Mouse (Mus musculus): Measurements from ENCODE around the gene Nrip1. TPM values are rescaled to one million over a fixed set of nuclear protein-coding genes. Genes with fewer than 3 reads are reported as not detected.

Gene Nrip1
- total RNA-seq (2014; rRNA removed) (31.0 and 40.9 TPM in 2 replicates), polyA plus RNA-seq (2015; fragmentation: Nextera tagmentation; extraction: Ambion mirVana) (30.0 and 34.8 TPM in 2 replicates)

DNA sequence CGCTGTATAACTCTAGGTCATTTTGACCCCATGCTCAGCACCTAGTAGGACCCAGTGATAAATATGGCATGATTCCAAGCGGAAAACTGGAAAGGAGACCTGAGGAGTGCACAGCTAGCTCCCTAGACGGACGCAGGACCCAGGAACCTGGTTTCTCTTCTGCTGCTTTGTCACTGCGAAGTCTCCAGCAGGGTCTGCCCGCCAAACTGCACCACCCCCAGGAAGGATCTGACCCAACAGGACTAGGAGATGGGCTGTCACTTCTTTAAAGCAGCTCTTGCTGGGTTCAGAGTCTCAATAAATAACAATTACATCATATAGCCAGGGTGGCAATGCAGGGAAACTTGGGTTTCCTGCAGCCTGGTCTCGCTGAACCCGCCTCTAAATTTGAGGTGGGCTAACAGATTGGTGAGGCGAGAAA, at the start of gene Nrip1:
Gene Nrip1, minus strand, starts transcription at position 157 of the 421 bp plus-strand sequence.
- Histone ChIP-seq H3K9me3 (ENCODE audit: low read length) (no peaks in the 10 kb centered on the region), H3K36me3 (ENCODE audit: insufficient read depth) (no peaks in the 10 kb centered on the region), H3K27me3 (ENCODE audit: insufficient read depth, low read length) (no peaks in the 10 kb centered on the region), H3K4me1 (ENCODE audit: insufficient read depth) (0 out of 2 replicates have a peak, but pooled peaks cover 4% of the 10 kb centered on the region), H3K4me2 (ENCODE audit: low read depth) (peak within 1 kb of the TSS; percentile 52), H3K27ac (ENCODE audit: low read depth, low read length) (peak within 1 kb of the TSS; percentile 96), H3K9ac (peak within 1 kb of the TSS; percentile 90), H3K4me3 (ENCODE audit: low read depth, low read length) (peak within 1 kb of the TSS; percentile 84)
- no peak; the same call in 1 of the 2 replicates for TF ChIP-seq CTCF (IDR thresholded peaks at IDR 0.05; ENCODE audit: low read depth)
- 1% methylated on average over 9 of the region's 9 CpGs for WGBS
- DNase-seq = peak; percentile 77
- peak; percentile 22 for ATAC-seq

DNA sequence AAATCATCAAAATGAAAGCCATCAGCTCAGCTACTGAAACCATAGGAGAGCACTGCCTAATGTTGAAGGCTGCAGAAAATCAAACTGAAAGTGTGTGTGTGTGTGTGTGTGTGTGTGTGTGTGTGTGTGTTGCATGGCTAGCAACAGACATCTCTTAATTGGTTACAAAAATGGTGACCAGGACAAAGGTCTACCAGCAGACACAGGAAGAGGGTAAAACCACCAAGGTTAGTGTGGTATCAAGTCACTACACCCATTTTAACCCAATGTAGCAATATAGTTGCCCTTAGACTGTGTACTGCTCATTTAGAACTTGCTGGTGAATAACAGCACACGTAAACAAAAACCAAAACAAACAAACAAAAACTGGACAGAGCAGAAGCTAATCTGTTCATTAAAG, 48.9 kb upstream of the Nrip1 start:
- Histone ChIP-seq H3K4me1 (ENCODE audit: insufficient read depth) (no peaks in the 10 kb centered on the region), H3K4me3 (ENCODE audit: low read depth, low read length) (no peak overlapping the region), H3K36me3 (ENCODE audit: insufficient read depth) (no peaks in the 10 kb centered on the region), H3K27ac (ENCODE audit: low read depth, low read length) (no peak overlapping the region), H3K4me2 (ENCODE audit: low read depth) (no peak overlapping the region), H3K9me3 (ENCODE audit: low read length) (no peaks in the 10 kb centered on the region), H3K9ac (no peak overlapping the region), H3K27me3 (ENCODE audit: insufficient read depth, low read length) (no peaks in the 10 kb centered on the region)
- 98% methylated on average over 1 of the region's 1 CpGs for WGBS
- no peak for DNase-seq
- TF ChIP-seq CTCF (IDR thresholded peaks at IDR 0.05; ENCODE audit: low read depth) = no peak
- ATAC-seq = no peak

DNA sequence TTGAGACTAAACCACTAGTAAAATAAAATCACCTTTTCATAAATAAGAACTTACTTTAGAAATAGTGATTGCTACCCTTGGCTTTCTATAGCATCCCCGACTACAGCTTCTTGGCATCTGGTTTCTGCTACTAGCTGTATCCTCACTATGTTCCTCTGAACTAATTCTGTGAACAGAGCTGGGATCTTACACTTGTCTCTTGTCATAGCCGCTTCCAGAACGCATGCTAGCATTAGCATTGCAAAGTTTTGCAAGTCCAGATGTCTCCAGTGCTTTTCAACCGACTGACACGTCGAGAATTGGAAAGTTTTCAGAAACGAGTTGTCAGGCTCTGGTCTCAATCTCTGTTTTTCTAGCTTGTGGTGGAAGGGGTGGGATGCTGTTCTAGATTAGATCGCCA, 46.2 kb upstream of the Nrip1 start:
- Histone ChIP-seq H3K36me3 (ENCODE audit: insufficient read depth) (no peaks in the 10 kb centered on the region), H3K4me3 (ENCODE audit: low read depth, low read length) (no peak overlapping the region), H3K27ac (ENCODE audit: low read depth, low read length) (no peak overlapping the region), H3K4me1 (ENCODE audit: insufficient read depth) (no peaks in the 10 kb centered on the region), H3K9ac (no peak overlapping the region), H3K4me2 (ENCODE audit: low read depth) (no peak overlapping the region), H3K9me3 (ENCODE audit: low read length) (no peaks in the 10 kb centered on the region), H3K27me3 (ENCODE audit: insufficient read depth, low read length) (no peaks in the 10 kb centered on the region)
- TF ChIP-seq CTCF (IDR thresholded peaks at IDR 0.05; ENCODE audit: low read depth) = no peak
- peak; percentile 53 for ATAC-seq
- DNase-seq = peak; percentile 39
- 49% methylated on average over 8 of the region's 8 CpGs for WGBS

DNA sequence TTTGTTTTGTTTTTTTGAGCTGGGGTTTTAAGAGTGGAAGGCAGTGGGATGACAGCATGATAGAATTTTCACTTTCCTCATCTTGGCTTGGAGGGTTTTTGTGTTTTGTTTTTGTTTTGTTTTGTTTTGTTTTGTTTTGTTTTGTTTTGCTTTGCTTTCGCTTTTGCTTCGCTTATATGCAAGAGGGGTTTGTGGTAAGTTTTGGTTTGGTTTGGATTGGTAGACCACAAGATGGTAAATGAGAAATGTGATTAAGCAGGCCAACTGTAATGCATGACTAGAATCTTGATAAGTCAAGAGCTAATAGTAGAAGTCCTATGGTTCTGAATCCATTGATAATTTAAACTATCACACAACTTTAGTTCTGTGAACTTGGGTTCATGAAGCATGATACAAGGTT, 42.9 kb upstream of the Nrip1 start:
- no peak overlapping the region for H3K9ac ChIP-seq
- no peak overlapping the region for H3K27ac ChIP-seq (ENCODE audit: low read depth, low read length)
- H3K4me2 ChIP-seq (ENCODE audit: low read depth) = no peak overlapping the region
- TF ChIP-seq CTCF (IDR thresholded peaks at IDR 0.05; ENCODE audit: low read depth) = no peak
- 85% methylated on average over 2 of the region's 2 CpGs for WGBS
- DNase-seq = no peak
- no peaks in the 10 kb centered on the region for H3K36me3 ChIP-seq (ENCODE audit: insufficient read depth)
- H3K9me3 ChIP-seq (ENCODE audit: low read length) = no peaks in the 10 kb centered on the region
- no peaks in the 10 kb centered on the region for H3K27me3 ChIP-seq (ENCODE audit: insufficient read depth, low read length)
- no peak for ATAC-seq
- no peaks in the 10 kb centered on the region for H3K4me1 ChIP-seq (ENCODE audit: insufficient read depth)
- no peak overlapping the region for H3K4me3 ChIP-seq (ENCODE audit: low read depth, low read length)

DNA sequence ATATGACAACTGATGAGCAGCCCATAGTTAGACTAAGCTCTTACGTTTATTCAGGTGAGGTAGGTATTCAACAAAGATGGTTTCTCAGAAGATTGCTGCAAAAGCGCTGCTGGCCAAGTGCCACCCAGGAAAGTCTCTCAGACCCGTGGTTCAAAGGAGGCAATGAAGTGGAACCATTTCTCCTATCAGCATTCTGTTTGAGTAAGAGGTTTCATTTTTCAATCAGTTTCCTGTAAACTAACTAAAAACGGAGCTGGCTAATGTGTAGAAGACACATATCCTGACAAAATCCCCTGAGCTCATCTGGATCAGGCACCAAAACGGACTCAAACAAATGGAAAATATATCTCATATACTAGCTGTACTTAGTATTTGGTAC, 42.4 kb upstream of the Nrip1 start:
- ATAC-seq (no peak), DNase-seq (no peak)
- Histone ChIP-seq H3K4me1 (ENCODE audit: insufficient read depth) (no peaks in the 10 kb centered on the region), H3K9me3 (ENCODE audit: low read length) (no peaks in the 10 kb centered on the region), H3K4me2 (ENCODE audit: low read depth) (no peak overlapping the region), H3K27ac (ENCODE audit: low read depth, low read length) (no peak overlapping the region), H3K27me3 (ENCODE audit: insufficient read depth, low read length) (no peaks in the 10 kb centered on the region), H3K36me3 (ENCODE audit: insufficient read depth) (no peaks in the 10 kb centered on the region), H3K4me3 (ENCODE audit: low read depth, low read length) (no peak overlapping the region), H3K9ac (no peak overlapping the region)
- 64% methylated on average over 5 of the region's 5 CpGs for WGBS
- TF ChIP-seq CTCF (IDR thresholded peaks at IDR 0.05; ENCODE audit: low read depth) = no peak

DNA sequence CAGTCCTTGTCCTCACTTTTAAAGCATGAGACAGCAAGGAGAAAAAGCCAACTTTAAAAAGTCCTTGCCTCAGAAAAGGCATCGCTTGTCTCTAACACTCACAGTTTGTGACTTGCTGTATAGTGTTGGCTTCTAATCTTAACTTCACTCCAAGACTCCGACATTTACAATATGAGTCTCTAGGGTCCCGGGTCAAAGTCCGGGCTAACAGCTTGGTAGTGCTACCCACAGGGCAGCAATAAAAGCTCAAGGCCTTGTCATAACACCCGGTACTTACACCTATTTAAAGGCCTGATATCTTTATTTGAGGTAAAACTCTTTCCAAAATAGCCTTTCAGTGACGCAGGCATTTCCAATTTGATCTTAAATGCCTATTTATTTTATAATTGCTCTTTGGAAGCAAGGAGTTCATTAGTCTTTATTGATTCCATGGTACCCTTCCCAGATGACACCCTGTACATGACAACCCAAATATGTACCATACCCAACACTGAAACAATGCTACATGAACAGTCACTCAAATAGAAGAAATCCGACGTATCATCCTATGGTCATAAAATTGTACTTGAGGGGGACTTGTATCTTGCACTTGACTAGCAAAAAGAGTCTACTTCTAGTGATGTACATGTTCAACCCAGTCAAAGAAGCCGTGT, 41.9 kb upstream of the Nrip1 start:
- DNase-seq (no peak), ATAC-seq (no peak)
- Histone ChIP-seq H3K27ac (ENCODE audit: low read depth, low read length) (no peak overlapping the region), H3K9ac (no peak overlapping the region), H3K4me1 (ENCODE audit: insufficient read depth) (no peaks in the 10 kb centered on the region), H3K9me3 (ENCODE audit: low read length) (no peaks in the 10 kb centered on the region), H3K36me3 (ENCODE audit: insufficient read depth) (no peaks in the 10 kb centered on the region), H3K4me3 (ENCODE audit: low read depth, low read length) (no peak overlapping the region), H3K27me3 (ENCODE audit: insufficient read depth, low read length) (no peaks in the 10 kb centered on the region), H3K4me2 (ENCODE audit: low read depth) (no peak overlapping the region)
- 88% methylated on average over 9 of the region's 9 CpGs for WGBS
- no peak for TF ChIP-seq CTCF (IDR thresholded peaks at IDR 0.05; ENCODE audit: low read depth)

DNA sequence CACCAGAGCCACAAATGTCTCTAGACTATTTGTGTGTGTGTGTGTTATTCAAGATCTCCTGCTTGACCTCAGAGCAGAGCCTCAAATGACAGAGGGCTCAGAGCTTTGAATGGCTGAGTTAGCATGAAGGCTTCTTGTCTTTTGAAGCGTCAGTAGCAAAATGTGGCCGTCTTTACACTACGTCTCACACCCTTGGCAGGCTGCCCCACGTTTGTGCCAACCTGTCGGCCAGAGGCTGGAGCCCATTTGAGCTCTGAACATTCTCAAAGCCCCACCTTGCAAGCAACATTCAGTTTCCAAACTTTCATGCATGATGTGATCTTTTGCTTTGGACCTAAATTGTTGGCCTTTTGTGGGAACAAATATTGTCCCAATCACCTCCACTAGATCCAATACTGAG, 40.9 kb upstream of the Nrip1 start:
- no peak overlapping the region for H3K4me2 ChIP-seq (ENCODE audit: low read depth)
- H3K9ac ChIP-seq = no peak overlapping the region
- no peak overlapping the region for H3K27ac ChIP-seq (ENCODE audit: low read depth, low read length)
- 35% methylated on average over 5 of the region's 5 CpGs for WGBS
- no peaks in the 10 kb centered on the region for H3K36me3 ChIP-seq (ENCODE audit: insufficient read depth)
- no peak overlapping the region for H3K4me3 ChIP-seq (ENCODE audit: low read depth, low read length)
- H3K27me3 ChIP-seq (ENCODE audit: insufficient read depth, low read length) = no peaks in the 10 kb centered on the region
- ATAC-seq (no peak), DNase-seq (no peak)
- H3K4me1 ChIP-seq (ENCODE audit: insufficient read depth) = no peaks in the 10 kb centered on the region
- TF ChIP-seq CTCF (IDR thresholded peaks at IDR 0.05; ENCODE audit: low read depth) = no peak
- no peaks in the 10 kb centered on the region for H3K9me3 ChIP-seq (ENCODE audit: low read length)
